Mouse (Mus musculus) limb, embryonic 14.5 days (tissue): ENCODE data around the gene Emc8. TPM values are rescaled to one million over a fixed set of nuclear protein-coding genes. Genes with fewer than 3 reads are reported as not detected.

Source experiments
- ATAC-seq: fragments of 200-750 bp; cut with Nextera tagmentation; 2 replicates; pipeline ENCODE4 v1.8.0; 2017; ENCODE audit warnings: low read depth, moderate number of reproducible peaks, moderate TSS enrichment; ENCODE audit not compliant: low FRiP score
- DNase-seq: peaks from one replicate; pipeline ENCODE4 v3.0.0-alpha.2; 2015; ENCODE audit warnings: low spot score
- H3K27ac ChIP-seq: fragments of 300-500 bp; sonication (generic); replicated peaks from 2 replicates; pipeline ENCODE4 v1.5.1; 2014; ENCODE audit warnings: low read depth, mild to moderate bottlenecking, low read length, moderate library complexity, mixed read lengths
- H3K27me3 ChIP-seq: fragments of 300-500 bp; sonication (generic); 2 replicates; pipeline ENCODE4 v1.6.1; 2014; ENCODE audit warnings: low read length, mixed read lengths; ENCODE audit not compliant: control insufficient read depth, insufficient read depth
- H3K36me3 ChIP-seq: fragments of 300-500 bp; sonication (generic); 2 replicates; pipeline ENCODE4 v1.6.1; 2014; ENCODE audit warnings: mild to moderate bottlenecking, low read length, moderate library complexity, mixed read lengths; ENCODE audit not compliant: control insufficient read depth, insufficient read depth
- H3K4me1 ChIP-seq: fragments of 300-500 bp; sonication (generic); 2 replicates; pipeline ENCODE4 v1.6.1; 2014; ENCODE audit warnings: antibody characterized with exemption, low read length, mixed read lengths; ENCODE audit not compliant: control insufficient read depth, insufficient read depth
- H3K4me2 ChIP-seq: fragments of 300-500 bp; sonication (generic); replicated peaks from 2 replicates; pipeline ENCODE4 v1.6.1; 2014; ENCODE audit warnings: low read depth, mild to moderate bottlenecking, low read length, moderate library complexity; ENCODE audit not compliant: severe bottlenecking
- H3K4me3 ChIP-seq: fragments of 300-500 bp; sonication (generic); replicated peaks from 2 replicates; pipeline ENCODE4 v1.5.1; 2014; ENCODE audit warnings: low read length
- H3K9ac ChIP-seq: fragments of 300-500 bp; sonication (generic); 2 replicates; pipeline ENCODE4 v1.6.1; 2014; ENCODE audit warnings: mild to moderate bottlenecking, low read depth, low read length, moderate library complexity; ENCODE audit not compliant: severe bottlenecking
- H3K9me3 ChIP-seq: fragments of 300-500 bp; sonication (generic); 2 replicates; pipeline ENCODE4 v1.6.1; 2016; ENCODE audit warnings: low read length; ENCODE audit not compliant: control insufficient read depth
- POLR2A ChIP-seq: fragments of 200-500 bp; IDR thresholded peaks from 2 replicates; pipeline ENCODE4 v1.8.0; 2012; ENCODE audit warnings: inconsistent platforms, mild to moderate bottlenecking, moderate library complexity, borderline replicate concordance; ENCODE audit not compliant: insufficient read depth, insufficient read length; ENCODE audit errors: extremely low read depth
- WGBS: fragments of 180-500 bp; shearing (Covaris S2); extraction: QIAGEN DNeasy Blood & Tissue Kit; methylation state at CpG from one replicate; pipeline ENCODE4 v1.1.7; 2014; 5-methylcytosine and 5-hydroxymethylcytosine counted together
- polyA plus RNA-seq, 2 experiments: library from polyadenylated mRNA; depleted of rRNA in 1 of 2; stranded (reverse) in 1 of 2; unstranded in 1 of 2; fragments of >200 nt; fragmentation: Nextera tagmentation in 1 of 2; extraction: Ambion mirVana in 1 of 2; gene quantifications; 2 replicates each; pipeline versions ENCODE4 v1.2.1 to v1.2.3; 2012 to 2014

Emc8 gene
- polyA plus RNA-seq, 2 experiments, result 109 to 238 TPM

GRCm38 (mm10) chr8:120705163-120705562, 36.8 kb upstream of the Emc8 start:
- Histone ChIP-seq H3K4me2 (no peak overlapping the region), H3K9ac (no peak overlapping the region), H3K9me3 (no peaks in the 10 kb centered on the region), H3K27me3 (no peaks in the 10 kb centered on the region), H3K4me3 (no peak overlapping the region), H3K36me3 (no peaks in the 10 kb centered on the region), H3K27ac (no peak overlapping the region), H3K4me1 (no peaks in the 10 kb centered on the region)
- DNase-seq (no peak), ATAC-seq (no peak)
- no peak for TF ChIP-seq POLR2A
- 66% methylated on average over 15 of the region's 15 CpGs for WGBS

GRCm38 (mm10) chr8:120704203-120704602, 35.8 kb upstream of the Emc8 start:
- Histone ChIP-seq H3K4me2 (no peak overlapping the region), H3K4me3 (no peak overlapping the region), H3K4me1 (no peaks in the 10 kb centered on the region), H3K9ac (no peak overlapping the region), H3K36me3 (no peaks in the 10 kb centered on the region), H3K9me3 (no peaks in the 10 kb centered on the region), H3K27me3 (no peaks in the 10 kb centered on the region), H3K27ac (no peak overlapping the region)
- no peak for TF ChIP-seq POLR2A
- no peak for ATAC-seq
- 30% methylated on average over 9 of the region's 9 CpGs for WGBS
- DNase-seq, result no peak

GRCm38 (mm10) chr8:120701758-120702465, 33.5 kb upstream of the Emc8 start:
- Histone ChIP-seq H3K9ac (no peak overlapping the region), H3K36me3 (no peaks in the 10 kb centered on the region), H3K4me2 (no peak overlapping the region), H3K27me3 (no peaks in the 10 kb centered on the region), H3K27ac (no peak overlapping the region), H3K9me3 (no peaks in the 10 kb centered on the region), H3K4me1 (no peaks in the 10 kb centered on the region), H3K4me3 (no peak overlapping the region)
- DNase-seq (no peak), ATAC-seq (no peak)
- no peak for TF ChIP-seq POLR2A
- WGBS, result 47% methylated on average over 19 of the region's 19 CpGs

GRCm38 (mm10) chr8:120700053-120700452, 31.7 kb upstream of the Emc8 start:
- Histone ChIP-seq H3K27ac (no peak overlapping the region), H3K4me3 (no peak overlapping the region)
- WGBS, result 80% methylated on average over 4 of the region's 4 CpGs

GRCm38 (mm10) chr8:120699565-120699964, 31.2 kb upstream of the Emc8 start:
- no peak overlapping the region for H3K9ac ChIP-seq
- ATAC-seq, result no peak
- TF ChIP-seq POLR2A, result no peak
- no peaks in the 10 kb centered on the region for H3K4me1 ChIP-seq
- H3K27me3 ChIP-seq, result no peaks in the 10 kb centered on the region
- no peaks in the 10 kb centered on the region for H3K9me3 ChIP-seq
- H3K27ac ChIP-seq, result no peak overlapping the region
- H3K4me3 ChIP-seq, result no peak overlapping the region
- WGBS, result 67% methylated on average over 2 of the region's 2 CpGs
- H3K36me3 ChIP-seq, result no peaks in the 10 kb centered on the region
- H3K4me2 ChIP-seq, result no peak overlapping the region
- no peak for DNase-seq

More at GRCm38 (mm10) chr8:120700053-120700452, 31.7 kb upstream of the Emc8 start:
- Histone ChIP-seq H3K9ac (no peak overlapping the region), H3K4me1 (no peaks in the 10 kb centered on the region), H3K9me3 (no peaks in the 10 kb centered on the region), H3K36me3 (no peaks in the 10 kb centered on the region), H3K27me3 (no peaks in the 10 kb centered on the region), H3K4me2 (no peak overlapping the region)
- no peak for TF ChIP-seq POLR2A
- ATAC-seq (no peak), DNase-seq (no peak)
